Mouse (Mus musculus) liver, adult 2 months (tissue): Measurements from ENCODE around the gene St8sia1. TPM values are rescaled to one million over a fixed set of nuclear protein-coding genes. Genes with fewer than 3 reads are reported as not detected.

ENCODE experiments used
- DNase-seq: peaks from one replicate; pipeline ENCODE4 v3.0.0-alpha.2; 2011; ENCODE audit warnings: low read depth, low spot score; ENCODE audit errors: extremely low read depth
- H3K27ac ChIP-seq: fragments of 200-500 bp; replicated peaks from 2 replicates; pipeline ENCODE4 v1.5.1; 2012; ENCODE audit warnings: low read depth, mild to moderate bottlenecking, control low read depth, inconsistent platforms, low read length; ENCODE audit not compliant: insufficient read depth
- H3K27me3 ChIP-seq: fragments of 200-500 bp; 2 replicates; pipeline ENCODE4 v1.6.1; 2012; ENCODE audit warnings: mild to moderate bottlenecking, moderate library complexity, low read length, inconsistent platforms; ENCODE audit not compliant: control insufficient read depth, insufficient read depth
- H3K36me3 ChIP-seq: fragments of 200-500 bp; 2 replicates; pipeline ENCODE4 v1.6.1; 2012; ENCODE audit warnings: low read length, inconsistent platforms; ENCODE audit not compliant: control insufficient read depth, insufficient read depth
- H3K4me1 ChIP-seq: fragments of 200-500 bp; 2 replicates; pipeline ENCODE4 v1.6.1; 2011; ENCODE audit warnings: low read length; ENCODE audit not compliant: control insufficient read depth, insufficient read depth
- H3K4me3 ChIP-seq: fragments of 200-500 bp; 2 replicates; pipeline ENCODE4 v1.5.1; 2011; ENCODE audit warnings: low read depth, mild to moderate bottlenecking, control low read depth, low read length, moderate library complexity; ENCODE audit not compliant: insufficient read depth
- H3K79me2 ChIP-seq: fragments of 200-500 bp; 2 replicates; pipeline ENCODE4 v1.6.1; 2012; ENCODE audit warnings: inconsistent platforms, mild to moderate bottlenecking, low read length, moderate library complexity; ENCODE audit not compliant: control insufficient read depth, insufficient read depth
- H3K9ac ChIP-seq: fragments of 200-500 bp; 2 replicates; pipeline ENCODE4 v1.6.1; 2012; ENCODE audit warnings: low read depth, mild to moderate bottlenecking, control low read depth, inconsistent platforms, low read length
- CTCF ChIP-seq: fragments of 200-500 bp; IDR thresholded peaks from 2 replicates; pipeline ENCODE4 v1.5.1; 2011; ENCODE audit warnings: low read depth, low read length, control low read depth
- POLR2A ChIP-seq: fragments of 200-500 bp; IDR thresholded peaks from 2 replicates; pipeline ENCODE4 v1.6.1; 2011; ENCODE audit warnings: low read length, control low read depth; ENCODE audit not compliant: insufficient read depth; ENCODE audit errors: extremely low read depth
- WGBS: fragments of 180-500 bp; shearing (Covaris S2); methylation state at CpG from one replicate; pipeline ENCODE4 v1.1.7; 2018; 5-methylcytosine and 5-hydroxymethylcytosine counted together
- polyA plus RNA-seq: library from polyadenylated mRNA; depleted of rRNA; stranded (reverse); fragments of >200 nt; gene quantifications from 2 replicates; pipeline ENCODE4 v1.2.3, GENCODE M21; 2012
- total RNA-seq: library from RNA; depleted of rRNA; stranded (reverse); fragments of >200 nt; gene quantifications from 2 replicates; pipeline ENCODE4 v1.2.3, GENCODE M21; 2014

Gene St8sia1
- total and polyA plus RNA-seq, 2 experiments = under 0.01 to 0.01 TPM

DNA sequence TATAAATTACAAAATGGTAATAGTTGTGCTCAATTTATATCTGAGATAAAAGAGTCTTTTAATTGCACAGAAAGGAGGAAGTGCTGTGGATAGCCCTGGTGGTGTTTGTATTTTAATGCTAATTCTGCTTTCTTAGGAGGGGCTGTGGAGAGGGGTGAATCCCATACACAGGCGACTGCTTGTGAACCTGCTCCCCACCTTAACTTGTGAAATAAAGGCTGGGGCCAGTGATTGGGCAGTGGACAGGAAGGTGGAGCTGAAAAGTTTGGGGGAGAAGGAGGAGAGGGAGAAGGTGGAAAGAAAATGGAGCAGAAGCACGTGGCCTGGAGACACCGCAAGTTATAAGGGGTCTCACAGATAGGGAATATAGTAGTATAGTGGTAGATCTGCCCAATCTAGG lies 32.6 kb upstream of the St8sia1 start:
- Histone ChIP-seq H3K4me1 (peaks cover 4% of the 10 kb centered on the region), H3K27ac (no peak overlapping the region), H3K27me3 (no peaks in the 10 kb centered on the region), H3K4me3 (no peak overlapping the region), H3K9ac (no peak overlapping the region), H3K36me3 (no peaks in the 10 kb centered on the region), H3K79me2 (no peaks in the 10 kb centered on the region)
- no peak for DNase-seq
- TF ChIP-seq CTCF (no peak), POLR2A (no peak)
- 96% methylated on average over 3 of the region's 3 CpGs for WGBS

DNA sequence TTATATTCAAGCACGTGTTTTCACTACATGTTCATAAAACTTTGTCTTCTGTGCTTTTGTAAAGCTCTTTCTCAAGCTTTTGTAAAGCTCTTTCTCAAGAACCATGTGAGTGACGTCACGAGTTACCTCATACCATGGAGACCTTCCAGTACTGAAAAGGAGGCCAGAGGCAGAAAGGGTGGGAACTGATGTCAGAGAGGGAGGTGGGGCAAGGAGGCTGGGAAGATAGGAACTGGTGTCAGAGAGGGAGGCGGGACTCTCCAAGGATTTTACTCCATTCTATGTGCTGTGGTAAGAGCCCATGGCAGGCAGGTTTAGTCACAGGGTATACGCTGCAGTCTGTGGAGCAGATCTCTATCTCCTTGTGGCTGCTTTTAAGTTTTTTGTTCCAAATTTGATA lies 31.3 kb upstream of the St8sia1 start:
- DNase-seq = peak; percentile 15
- H3K4me3 ChIP-seq = no peak overlapping the region
- 77% methylated on average over 5 of the region's 5 CpGs for WGBS
- TF ChIP-seq POLR2A = no peak
- no peak for TF ChIP-seq CTCF
- no peaks in the 10 kb centered on the region for H3K27me3 ChIP-seq
- no peaks in the 10 kb centered on the region for H3K36me3 ChIP-seq
- no peak overlapping the region for H3K9ac ChIP-seq
- H3K4me1 ChIP-seq = peaks cover 4% of the 10 kb centered on the region
- no peak overlapping the region for H3K27ac ChIP-seq
- H3K79me2 ChIP-seq = no peaks in the 10 kb centered on the region

DNA sequence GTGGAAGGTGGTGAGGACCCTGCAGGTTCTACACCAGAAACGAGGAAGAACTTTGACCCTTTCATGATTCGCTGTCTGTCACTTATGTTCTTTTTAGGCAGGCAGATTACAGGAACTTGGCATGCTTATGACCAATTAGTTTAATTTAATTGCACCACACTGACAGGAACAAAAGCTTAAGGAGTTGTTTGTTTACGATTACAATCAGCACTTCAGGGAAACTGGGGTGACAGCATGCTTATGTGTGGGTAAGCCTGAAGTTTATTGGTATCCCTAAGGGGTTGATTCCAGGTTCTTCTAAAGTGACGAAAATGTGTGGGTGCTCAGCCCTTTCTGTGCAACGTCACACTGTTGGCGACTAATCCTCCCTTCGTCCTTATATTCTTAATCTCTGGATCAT lies 30.6 kb upstream of the St8sia1 start:
- no peaks in the 10 kb centered on the region for H3K36me3 ChIP-seq
- WGBS = 71% methylated on average over 7 of the region's 7 CpGs

DNA sequence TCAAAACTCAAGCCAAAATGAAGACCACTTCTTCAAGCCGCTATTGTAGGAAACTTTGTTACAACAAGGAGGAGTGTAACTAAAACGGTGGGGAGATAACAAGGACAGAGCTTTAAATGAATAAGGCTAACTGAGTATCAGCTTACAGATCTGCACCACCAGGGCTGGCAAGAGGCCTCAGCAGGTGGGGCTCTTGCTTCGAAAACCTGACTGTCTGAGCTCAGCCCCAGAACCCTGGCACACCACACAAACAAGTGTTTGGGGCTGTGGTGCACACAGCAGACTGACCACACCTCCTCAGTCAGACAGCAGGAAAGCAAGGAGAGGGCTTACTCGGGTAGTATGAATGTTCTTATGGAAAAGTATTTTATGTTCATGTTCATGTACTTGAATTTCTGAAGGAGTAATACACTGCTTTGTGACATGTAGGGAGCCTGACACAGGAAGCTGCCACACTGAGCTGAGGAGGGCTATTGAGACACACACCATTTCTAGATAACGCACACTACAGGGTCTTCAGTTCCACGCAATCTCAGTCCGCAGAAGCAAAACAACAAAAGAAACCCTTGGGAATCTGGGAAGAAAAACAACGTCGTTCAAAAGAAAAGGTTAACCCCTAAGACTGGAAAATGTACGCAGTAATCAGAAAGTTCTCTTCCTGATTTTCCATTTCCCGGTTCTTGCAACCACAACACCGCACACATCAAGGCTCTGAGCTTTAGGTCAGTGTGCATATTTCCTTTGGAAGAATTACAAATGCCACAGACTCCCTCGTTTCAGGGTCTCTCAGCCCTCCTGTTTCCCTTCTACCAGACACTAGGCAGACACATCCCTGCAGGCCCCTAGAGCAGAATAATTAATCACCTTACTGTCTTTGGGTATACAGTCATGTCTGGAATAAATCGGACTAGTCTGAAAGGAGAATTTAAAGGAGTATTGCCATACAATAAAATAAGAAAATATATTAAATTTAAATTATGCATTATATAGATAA lies 29.8 kb upstream of the St8sia1 start:
- Histone ChIP-seq H3K27ac (no peak overlapping the region), H3K27me3 (no peaks in the 10 kb centered on the region), H3K79me2 (no peaks in the 10 kb centered on the region), H3K36me3 (no peaks in the 10 kb centered on the region), H3K4me1 (peaks cover 1% of the 10 kb centered on the region; the same call in 1 of the 2 replicates), H3K9ac (no peak overlapping the region), H3K4me3 (no peak overlapping the region)
- TF ChIP-seq CTCF (peak; percentile 47; the same call in 1 of the 2 replicates), POLR2A (no peak)
- no peak for DNase-seq
- 49% methylated on average over 14 of the region's 14 CpGs for WGBS

More for the DNA sequence above, 30.6 kb upstream of the St8sia1 start:
- H3K4me3 ChIP-seq = no peak overlapping the region
- DNase-seq = no peak
- H3K4me1 ChIP-seq = peaks cover 4% of the 10 kb centered on the region
- H3K27me3 ChIP-seq = no peaks in the 10 kb centered on the region
- H3K9ac ChIP-seq = no peak overlapping the region
- H3K79me2 ChIP-seq = no peaks in the 10 kb centered on the region
- H3K27ac ChIP-seq = no peak overlapping the region
- TF ChIP-seq POLR2A (no peak), CTCF (no peak)

DNA sequence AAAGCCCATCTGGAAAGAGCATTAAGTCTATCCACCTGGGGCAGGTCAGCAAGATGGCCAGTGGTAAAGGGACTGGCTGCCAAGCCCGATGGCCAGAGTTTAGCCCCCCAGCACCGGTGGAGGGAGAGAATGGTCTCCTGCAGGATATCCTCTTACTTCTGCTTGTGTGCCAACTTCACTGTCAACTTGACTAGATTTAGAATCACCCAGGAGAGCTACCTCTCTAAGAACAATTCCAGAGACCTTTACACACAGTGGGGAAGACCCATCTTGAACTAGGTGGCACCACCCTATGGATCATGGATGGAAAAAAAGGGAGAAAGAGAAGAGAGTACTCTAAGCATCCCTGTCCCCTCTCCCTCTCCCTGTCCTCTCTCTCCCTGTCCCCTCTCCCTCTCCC lies 28.7 kb upstream of the St8sia1 start:
- no peaks in the 10 kb centered on the region for H3K79me2 ChIP-seq
- no peak overlapping the region for H3K9ac ChIP-seq
- no peaks in the 10 kb centered on the region for H3K36me3 ChIP-seq
- no peaks in the 10 kb centered on the region for H3K4me1 ChIP-seq
- WGBS = 71% methylated on average over 2 of the region's 2 CpGs
- DNase-seq = no peak
- TF ChIP-seq POLR2A = no peak
- TF ChIP-seq CTCF = no peak
- H3K27ac ChIP-seq = no peak overlapping the region
- no peak overlapping the region for H3K4me3 ChIP-seq
- H3K27me3 ChIP-seq = no peaks in the 10 kb centered on the region

DNA sequence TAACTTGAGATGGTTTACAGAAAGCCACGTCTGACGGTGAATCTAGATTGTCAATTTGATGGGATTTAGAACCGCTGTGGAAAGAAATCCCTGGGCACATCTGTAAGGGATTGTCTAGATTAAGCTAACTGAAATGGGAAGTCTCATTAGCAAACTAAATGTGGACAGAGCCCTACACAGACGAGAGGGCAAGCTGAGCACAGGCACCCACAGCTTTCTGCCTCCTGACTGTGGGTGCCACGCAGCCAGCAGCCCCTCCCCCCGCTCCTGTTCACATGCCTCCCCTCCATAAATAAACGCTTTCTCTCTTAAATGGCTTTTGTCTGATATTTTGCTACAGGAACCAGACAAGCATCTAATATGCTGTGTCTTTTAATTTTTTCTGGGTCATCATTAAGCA lies 27.8 kb upstream of the St8sia1 start:
- TF ChIP-seq CTCF (no peak), POLR2A (no peak)
- Histone ChIP-seq H3K36me3 (no peaks in the 10 kb centered on the region), H3K9ac (no peak overlapping the region), H3K4me3 (no peak overlapping the region), H3K4me1 (no peaks in the 10 kb centered on the region), H3K27me3 (no peaks in the 10 kb centered on the region), H3K79me2 (no peaks in the 10 kb centered on the region), H3K27ac (no peak overlapping the region)
- no peak for DNase-seq
- 62% methylated on average over 7 of the region's 7 CpGs for WGBS
